Mouse (Mus musculus) frontal cortex, adult (tissue): Measurements from ENCODE around the gene Gm21834.

Experiments used
- ATAC-seq: cut with Nextera tagmentation; 2 replicates; pipeline ENCODE4 v1.9.2; 2017; ENCODE audit warnings: mild to moderate bottlenecking, moderate library complexity, mixed read lengths; ENCODE audit not compliant: low TSS enrichment

Gene Gm21834

GRCm38 (mm10) chr17:57742119-57742518 lies at the start of gene Gm21834:
Gene Gm21834, minus strand, starts transcription at chr17:57742219.
- no peak for ATAC-seq

GRCm38 (mm10) chr17:57788161-57788799 lies 46.3 kb upstream of the Gm21834 start:
- ATAC-seq, result no peak

GRCm38 (mm10) chr17:57770904-57771303 lies 28.9 kb upstream of the Gm21834 start:
- ATAC-seq, result peak; percentile 89

GRCm38 (mm10) chr17:57768622-57769610 lies 26.9 kb upstream of the Gm21834 start, which contains the start of gene Cntnap5c:
Gene Cntnap5c, plus strand, starts transcription at chr17:57769570.
- peak; percentile 89 for ATAC-seq

- ATAC-seq, result no peak
Measured at GRCm38 (mm10) chr17:57767306-57767705, 25.3 kb upstream of the Gm21834 start.

GRCm38 (mm10) chr17:57758033-57758432 lies 16.0 kb upstream of the Gm21834 start:
- ATAC-seq, result no peak

- peak; percentile 62; the same call in 1 of the 2 replicates for ATAC-seq
Measured at GRCm38 (mm10) chr17:57694791-57695190, 47.2 kb downstream of the Gm21834 start.
